Mouse (Mus musculus) heart, postnatal 4 days (tissue): ENCODE data around the gene Cradd. TPM values are rescaled to one million over a fixed set of nuclear protein-coding genes. Genes with fewer than 3 reads are reported as not detected.

Experiments
- DNase-seq: peaks from one replicate; pipeline ENCODE4 v3.0.0; 2021
- total RNA-seq, 2 experiments: library from RNA; stranded (reverse); gene quantifications; 2 replicates each; pipeline ENCODE4 v1.2.3; 2021

Gene Cradd
- total RNA-seq, 2 experiments from 2014 or later: 11.3 to 12.2 TPM

GRCm38 (mm10) chr10:95304240-95304639 is 19.7 kb downstream of the Cradd start:
- DNase-seq: no peak

GRCm38 (mm10) chr10:95302211-95303163 is 21.4 kb downstream of the Cradd start:
- DNase-seq: no peak

- DNase-seq: no peak
Observed at GRCm38 (mm10) chr10:95300178-95300793, 23.6 kb downstream of the Cradd start.

- DNase-seq: no peak
Observed at GRCm38 (mm10) chr10:95299808-95300133, 24.2 kb downstream of the Cradd start.

- DNase-seq: no peak
Observed at GRCm38 (mm10) chr10:95299010-95299807, 24.7 kb downstream of the Cradd start.

- DNase-seq: no peak
Observed at GRCm38 (mm10) chr10:95298504-95298903, 25.4 kb downstream of the Cradd start.

- DNase-seq: peak; percentile 46
Observed at GRCm38 (mm10) chr10:95297690-95298104, 26.2 kb downstream of the Cradd start.

GRCm38 (mm10) chr10:95297024-95297423 is 26.9 kb downstream of the Cradd start:
- peak; percentile 21 for DNase-seq

GRCm38 (mm10) chr10:95293261-95293660 is 30.7 kb downstream of the Cradd start:
- no peak for DNase-seq

GRCm38 (mm10) chr10:95292269-95292668 is 31.7 kb downstream of the Cradd start:
- DNase-seq: no peak

GRCm38 (mm10) chr10:95291133-95291876 is 32.6 kb downstream of the Cradd start:
- DNase-seq: no peak

- no peak for DNase-seq
Observed at GRCm38 (mm10) chr10:95289819-95290218, 34.1 kb downstream of the Cradd start.

GRCm38 (mm10) chr10:95288206-95288605 is 35.7 kb downstream of the Cradd start:
- no peak for DNase-seq

GRCm38 (mm10) chr10:95287351-95287750 is 36.6 kb downstream of the Cradd start:
- no peak for DNase-seq

GRCm38 (mm10) chr10:95283434-95283833 is 40.5 kb downstream of the Cradd start:
- no peak for DNase-seq

- no peak for DNase-seq
Observed at GRCm38 (mm10) chr10:95281996-95282395, 41.9 kb downstream of the Cradd start.

GRCm38 (mm10) chr10:95281466-95281990 is 42.4 kb downstream of the Cradd start:
- DNase-seq: no peak

GRCm38 (mm10) chr10:95280327-95280726 is 43.6 kb downstream of the Cradd start:
- peak; percentile 78 for DNase-seq

GRCm38 (mm10) chr10:95279459-95279858 is 44.5 kb downstream of the Cradd start:
- no peak for DNase-seq

GRCm38 (mm10) chr10:95278085-95278484 is 45.8 kb downstream of the Cradd start:
- no peak for DNase-seq

- DNase-seq: no peak
Observed at GRCm38 (mm10) chr10:95275488-95275887, 48.4 kb downstream of the Cradd start.

GRCm38 (mm10) chr10:95273226-95273625 is 50.7 kb downstream of the Cradd start:
- no peak for DNase-seq
